In the genomic region with DNA sequence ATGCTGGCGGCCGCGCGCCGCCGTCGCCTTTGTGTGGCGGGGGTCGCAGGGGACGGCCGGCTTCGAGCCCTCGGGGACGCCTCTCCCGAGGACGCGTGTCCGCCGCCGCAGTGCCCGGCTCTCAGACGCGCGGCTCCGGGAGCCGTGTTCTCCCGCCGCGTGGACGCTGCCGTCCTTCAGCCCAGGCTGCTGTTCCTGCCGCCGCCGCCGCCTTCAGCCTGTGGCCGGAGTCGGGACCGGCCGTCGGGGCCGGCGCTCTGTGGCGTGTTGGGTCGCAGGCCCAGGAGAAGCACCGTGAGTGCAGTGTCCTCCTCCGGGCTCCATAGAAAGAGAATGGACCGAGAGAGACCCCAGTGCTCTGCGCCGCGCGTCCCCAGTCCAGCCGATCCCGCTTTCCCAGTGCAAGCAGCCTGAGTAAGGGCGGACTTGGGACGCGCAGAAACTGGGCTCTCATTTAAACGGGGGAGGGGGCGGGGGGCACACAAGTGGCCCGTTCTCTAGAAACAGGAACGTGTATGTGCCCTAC, we compare ENCODE assay signal across 8 mouse cellular contexts. TPM values are rescaled to one million over a fixed set of nuclear protein-coding genes. Genes with fewer than 3 reads are reported as not detected.
DNase-seq lines count a peak whose midpoint lies in the region; ATAC-seq and TF ChIP-seq lines count a peak whose summit lies in the region.

No protein-coding gene starts in this region.

- H3K79me2 ChIP-seq in liver, adult 2 months (ENCODE audit: control insufficient read depth, insufficient read depth, low read length): no peaks in the 10 kb centered on the region; the same call in 1 of the 2 replicates

- no peak for TF ChIP-seq POLR2A in liver, adult 2 months (IDR thresholded peaks at IDR 0.05; ENCODE audit: extremely low read depth, insufficient read depth, low read length)

- WGBS in liver, adult 2 months: 2% methylated on average over 59 of the region's 60 CpGs
- under 1% methylated on average over 55 of the region's 60 CpGs for WGBS in midbrain, postnatal 0 days

- peak overlapping the region; percentile 84 for H3K27ac ChIP-seq in liver, adult 2 months (replicated peaks; ENCODE audit: insufficient read depth, low read depth, low read length)
- peak overlapping the region; percentile 96 for H3K27ac ChIP-seq in midbrain, postnatal 0 days (ENCODE audit: low read depth, low read length)

- DNase-seq in 3T3-L1 (ENCODE audit: low read depth, low spot score) (peak; percentile 49), NIH3T3 (ENCODE audit: low read depth) (peak; percentile 68)
- DNase-seq in embryo, embryonic 11 days: peak; percentile 71
- peak; percentile 16 for DNase-seq in heart, adult 8-10 months (ENCODE audit: low spot score)
- DNase-seq in kidney, adult 8-10 months: peak; percentile 22 to 49
- DNase-seq in liver, adult 2 months (ENCODE audit: extremely low read depth, low read depth, low spot score): peak; percentile 12
- peak; percentile 60 for DNase-seq in midbrain, postnatal 0 days (ENCODE audit: low spot score)
- peak; percentile 12 to 68 for DNase-seq in urinary bladder, adult 18-20 months (ENCODE audit: low spot score in 2 of 2)

- H3K4me3 ChIP-seq in liver, adult 2 months (ENCODE audit: insufficient read depth, low read depth, low read length): peak overlapping the region; percentile 94
- peak overlapping the region; percentile 92 for H3K4me3 ChIP-seq in midbrain, postnatal 0 days (ENCODE audit: low read depth, low read length)

- no peaks in the 10 kb centered on the region for H3K9me3 ChIP-seq in midbrain, postnatal 0 days (ENCODE audit: low read length)

- TF ChIP-seq CTCF in liver, adult 2 months (IDR thresholded peaks at IDR 0.05; ENCODE audit: low read depth, low read length): no peak; the same call in 1 of the 2 replicates
- TF ChIP-seq CTCF in midbrain, postnatal 0 days (IDR thresholded peaks at IDR 0.05): no peak

- H3K9ac ChIP-seq in liver, adult 2 months (ENCODE audit: low read depth, low read length): peak overlapping the region; percentile 98
- H3K9ac ChIP-seq in midbrain, postnatal 0 days (replicated peaks; ENCODE audit: low read length, poor library complexity, severe bottlenecking): peak overlapping the region; percentile 97

- peak; percentile 67 for ATAC-seq in midbrain, postnatal 0 days (ENCODE audit: low FRiP score)

- peaks cover 2% of the 10 kb centered on the region for H3K4me1 ChIP-seq in liver, adult 2 months (ENCODE audit: control insufficient read depth, insufficient read depth, low read length)
- H3K4me1 ChIP-seq in midbrain, postnatal 0 days (ENCODE audit: insufficient read depth, low read length): peaks cover 10% of the 10 kb centered on the region

- no peaks in the 10 kb centered on the region for H3K27me3 ChIP-seq in liver, adult 2 months (ENCODE audit: control insufficient read depth, insufficient read depth, low read length)
- no peaks in the 10 kb centered on the region for H3K27me3 ChIP-seq in midbrain, postnatal 0 days (ENCODE audit: insufficient read depth, low read length)

- H3K36me3 ChIP-seq in liver, adult 2 months (ENCODE audit: control insufficient read depth, insufficient read depth, low read length): no peaks in the 10 kb centered on the region; the same call in 1 of the 2 replicates
- no peaks in the 10 kb centered on the region for H3K36me3 ChIP-seq in midbrain, postnatal 0 days (ENCODE audit: insufficient read depth, low read length)

- H3K4me2 ChIP-seq in midbrain, postnatal 0 days (ENCODE audit: low read depth, low read length, poor library complexity, severe bottlenecking): peak overlapping the region; percentile 59

RNA-seq across cellular contexts. Expression of a gene that starts 1.3 kb away (rescaled TPM):
- total RNA-seq in heart, adult 8-10 months (2022): 10 to 100 TPM; 15.5 to 18.1 (median 16.9) TPM
- total RNA-seq in liver, adult 2 months (2014; rRNA removed): 10.0 and 10.2 TPM in 2 replicates
- polyA plus RNA-seq in liver, adult 2 months (2012; rRNA removed): 1.4 TPM in 2 replicates
- total RNA-seq in midbrain, postnatal 0 days (2014; rRNA removed): 48.0 and 51.5 TPM in 2 replicates
- polyA plus RNA-seq in midbrain, postnatal 0 days (2015; fragmentation: Nextera tagmentation; extraction: Ambion mirVana): 17.4 and 20.7 TPM in 2 replicates

Comparison
In these comparisons a context has a peak if more than half of its experiments do, and no peak if none do; other contexts are left out.
1. Peak in every context shown above with its lines: DNase-seq, ATAC-seq, H3K4me3 ChIP-seq and H3K27ac ChIP-seq.
2. DNase-seq: peak in every context shown above with its lines; median percentile 71 in embryo, embryonic 11 days; 68 in NIH3T3; 60 in midbrain, postnatal 0 days; 49 in 3T3-L1; 40 in urinary bladder, adult 18-20 months; 36 in kidney, adult 8-10 months; 16 in heart, adult 8-10 months; 12 in liver, adult 2 months.